Mouse (Mus musculus) kidney, adult 10 weeks (tissue): ENCODE results near the gene Papolg. TPM values are rescaled to one million over a fixed set of nuclear protein-coding genes. Genes with fewer than 3 reads are reported as not detected.

Experiments used
- polyA plus RNA-seq: library from polyadenylated mRNA; stranded (reverse); fragments of 350-450 nt; fragmentation: Illumina TruSeq; extraction: RNeasy Lipid Tissue Mini Kit (QIAGEN cat#74804); gene quantifications from one replicate; pipeline ENCODE4 v1.2.3, GENCODE M21; 2014; ENCODE audit warnings: low read depth, low replicate concordance

The Papolg gene
- polyA plus RNA-seq, result 26.4 TPM

GRCm38 (mm10) chr11:23895060-23895426 is at the start of gene Papolg:
Papolg (minus strand) TSS chr11:23895253.

Other genes starting within 250 kb of the Papolg start
- gene Pus10, start 229.6 kb downstream of the Papolg start, polyA plus RNA-seq, result 39.4 TPM
- 69.4 TPM for gene Pex13, start 229.3 kb downstream of the Papolg start, polyA plus RNA-seq
- gene Rel, start 124.3 kb downstream of the Papolg start, polyA plus RNA-seq, result 2.7 TPM
- not detected for gene A830031A19Rik, start 179.8 kb upstream of the Papolg start, polyA plus RNA-seq
- gene Bcl11a, start 182.8 kb upstream of the Papolg start, polyA plus RNA-seq, result 0.12 TPM